ENCODE assay signal across 15 mouse cellular contexts in genomic region chr3:100925176-100925575, GRCm38 (mm10). TPM values are rescaled to one million over a fixed set of nuclear protein-coding genes. Genes with fewer than 3 reads are reported as not detected.
DNase-seq lines count a peak whose midpoint lies in the region; ATAC-seq and TF ChIP-seq lines count a peak whose summit lies in the region.
"Had no signal": no experiment of that assay in that cellular context is flagged by ENCODE, and none has a peak within 500 bp of the region (broad histone marks: within the 10 kb centered on the region; RNA-seq: fewer than 3 reads in every experiment).

No protein-coding gene starts in this region.

- H3K9ac ChIP-seq in embryonic facial prominence, embryonic 14.5 days (ENCODE audit: low read depth, low read length) = no peak overlapping the region
- H3K9ac ChIP-seq in lung, embryonic 14.5 days = no peak overlapping the region

- H3K4me2 ChIP-seq in embryonic facial prominence, embryonic 14.5 days (ENCODE audit: low read depth, low read length) = no peak overlapping the region
- 0 out of 2 replicates have a peak overlapping the region, but pooled peaks have one; percentile 2 for H3K4me2 ChIP-seq in lung, embryonic 14.5 days

- ATAC-seq in embryonic facial prominence, embryonic 14.5 days (ENCODE audit: low read depth) = no peak
- ATAC-seq in lung, embryonic 14.5 days (ENCODE audit: insufficient read depth) = no peak
- ATAC-seq: forebrain, embryonic 14.5 days; hindbrain, postnatal 0 days; midbrain, embryonic 16.5 days; Patski had no signal

- no peak for TF ChIP-seq CTCF in lung, embryonic 14.5 days (IDR thresholded peaks at IDR 0.05; ENCODE audit: low read depth)
- TF ChIP-seq CTCF in lung, adult 2 months (IDR thresholded peaks at IDR 0.05; ENCODE audit: insufficient read depth, low read length) = no peak
- no peak for TF ChIP-seq CTCF in bone marrow, adult 2 months (IDR thresholded peaks at IDR 0.05; ENCODE audit: control insufficient read depth, insufficient read depth, low read length)

- 78% methylated on average over 16 of the region's 16 CpGs for WGBS in embryonic facial prominence, embryonic 14.5 days
- 90% methylated on average over 16 of the region's 16 CpGs for WGBS in embryonic facial prominence, embryonic 10.5 days
- 56% methylated on average over 16 of the region's 16 CpGs for WGBS in lung, embryonic 14.5 days
- WGBS in lung, adult 2 months = 69% methylated on average over 16 of the region's 16 CpGs
- WGBS in bone marrow, adult 2 months = 71% methylated on average over 16 of the region's 16 CpGs
- WGBS in limb, embryonic 10.5 days = 72% methylated on average over 16 of the region's 16 CpGs

- no peaks in the 10 kb centered on the region for H3K9me3 ChIP-seq in embryonic facial prominence, embryonic 14.5 days (ENCODE audit: control insufficient read depth, low read length)
- H3K9me3 ChIP-seq in embryonic facial prominence, embryonic 10.5 days = no peaks in the 10 kb centered on the region
- H3K9me3 ChIP-seq in lung, embryonic 14.5 days (ENCODE audit: low read depth, low read length) = no peaks in the 10 kb centered on the region
- H3K9me3 ChIP-seq in limb, embryonic 10.5 days (replicated peaks) = no peaks in the 10 kb centered on the region

- intact Hi-C loops in left cerebral cortex, postnatal 10 days (cut with DNase I) = no loop called here

- no peak overlapping the region for H3K27ac ChIP-seq in embryonic facial prominence, embryonic 14.5 days (replicated peaks; ENCODE audit: low read depth, low read length)
- no peak overlapping the region for H3K27ac ChIP-seq in embryonic facial prominence, embryonic 10.5 days (replicated peaks)
- no peak overlapping the region for H3K27ac ChIP-seq in lung, embryonic 14.5 days (ENCODE audit: low read depth)
- 0 out of 2 replicates have a peak overlapping the region, but pooled peaks have one; percentile 12 for H3K27ac ChIP-seq in bone marrow, adult 2 months (ENCODE audit: control insufficient read depth, insufficient read depth, low read depth, low read length, poor library complexity)
- 0 out of 2 replicates have a peak overlapping the region, but pooled peaks have one; percentile 5 for H3K27ac ChIP-seq in limb, embryonic 10.5 days
- H3K27ac ChIP-seq: hindbrain, postnatal 0 days; layer of hippocampus, adult 2 months had no signal

- peak; percentile 51 for DNase-seq in embryonic facial prominence, embryonic 14.5 days (ENCODE audit: low spot score)
- DNase-seq in embryonic facial prominence, embryonic 10.5 days (ENCODE audit: low spot score) = no peak
- DNase-seq in lung, embryonic 14.5 days = peak; percentile 70
- DNase-seq in lung, adult 2 months = no peak
- peak; percentile 42 for DNase-seq in limb, embryonic 10.5 days (ENCODE audit: low spot score)
- no peak for DNase-seq in adipocyte (ENCODE audit: low spot score)
- DNase-seq in left cerebral cortex, postnatal 10 days (ENCODE audit: extremely low spot score in 1 of 2, low spot score in 2 of 2) = no peak
- DNase-seq: kidney, adult 9 months; right cerebral cortex, postnatal 25 days had no signal

- TF ChIP-seq POLR2A in lung, adult 2 months (IDR thresholded peaks at IDR 0.05; ENCODE audit: borderline replicate concordance, extremely low read depth, low read depth, low read length) = no peak
- TF ChIP-seq POLR2A in bone marrow, adult 2 months (IDR thresholded peaks at IDR 0.05; ENCODE audit: borderline replicate concordance, control insufficient read depth, low read depth, low read length) = no peak

- peaks cover 21% of the 10 kb centered on the region for H3K36me3 ChIP-seq in embryonic facial prominence, embryonic 14.5 days (ENCODE audit: control insufficient read depth, insufficient read depth, low read length)
- H3K36me3 ChIP-seq in embryonic facial prominence, embryonic 10.5 days (replicated peaks) = peaks cover 40% of the 10 kb centered on the region
- peaks cover 13% of the 10 kb centered on the region for H3K36me3 ChIP-seq in lung, embryonic 14.5 days (ENCODE audit: insufficient read depth)
- peaks cover 44% of the 10 kb centered on the region for H3K36me3 ChIP-seq in limb, embryonic 10.5 days

- peaks cover 28% of the 10 kb centered on the region for H3K4me1 ChIP-seq in embryonic facial prominence, embryonic 14.5 days (ENCODE audit: control insufficient read depth, insufficient read depth, low read length)
- H3K4me1 ChIP-seq in embryonic facial prominence, embryonic 10.5 days = peaks cover 38% of the 10 kb centered on the region
- H3K4me1 ChIP-seq in lung, embryonic 14.5 days (ENCODE audit: insufficient read depth) = peaks cover 17% of the 10 kb centered on the region
- H3K4me1 ChIP-seq in lung, adult 2 months (ENCODE audit: control insufficient read depth, insufficient read depth, low read length) = no peaks in the 10 kb centered on the region
- H3K4me1 ChIP-seq in bone marrow, adult 2 months (ENCODE audit: control insufficient read depth, insufficient read depth, low read length) = peaks cover 2% of the 10 kb centered on the region; the same call in 1 of the 2 replicates
- H3K4me1 ChIP-seq in limb, embryonic 10.5 days = peaks cover 53% of the 10 kb centered on the region

- no peaks in the 10 kb centered on the region for H3K27me3 ChIP-seq in embryonic facial prominence, embryonic 14.5 days (replicated peaks; ENCODE audit: control insufficient read depth, insufficient read depth, low read length)
- H3K27me3 ChIP-seq in embryonic facial prominence, embryonic 10.5 days (replicated peaks; ENCODE audit: low read depth, poor library complexity, severe bottlenecking) = no peaks in the 10 kb centered on the region
- H3K27me3 ChIP-seq in lung, embryonic 14.5 days (ENCODE audit: insufficient read depth, low read length) = no peaks in the 10 kb centered on the region
- H3K27me3 ChIP-seq in limb, embryonic 10.5 days (ENCODE audit: low read depth, poor library complexity, severe bottlenecking) = no peaks in the 10 kb centered on the region
- H3K27me3 ChIP-seq: Patski had no signal

- no peak overlapping the region for H3K4me3 ChIP-seq in embryonic facial prominence, embryonic 14.5 days (ENCODE audit: low read depth, low read length)
- H3K4me3 ChIP-seq in embryonic facial prominence, embryonic 10.5 days = no peak overlapping the region
- H3K4me3 ChIP-seq in lung, embryonic 14.5 days (ENCODE audit: low read depth, low read length) = no peak overlapping the region
- no peak overlapping the region for H3K4me3 ChIP-seq in lung, adult 2 months (replicated peaks; ENCODE audit: extremely low read depth, low read depth, low read length)
- peak overlapping the region; percentile 44 for H3K4me3 ChIP-seq in bone marrow, adult 2 months (replicated peaks; ENCODE audit: control insufficient read depth, low read depth, low read length)
- H3K4me3 ChIP-seq in limb, embryonic 10.5 days = no peak overlapping the region
- H3K4me3 ChIP-seq: layer of hippocampus, adult 2 months had no signal

RNA-seq across cellular contexts. Expression of gene Trim45, which starts 3.2 kb away (rescaled TPM):
- polyA plus RNA-seq in embryonic facial prominence, embryonic 14.5 days (2014; fragmentation: Nextera tagmentation; extraction: Ambion mirVana) = 3.9 and 7.1 TPM in 2 replicates
- polyA plus RNA-seq in embryonic facial prominence, embryonic 10.5 days (2016; fragmentation: Nextera tagmentation; extraction: Ambion mirVana) = 5.7 and 6.3 TPM in 2 replicates
- 2.8 and 4.3 TPM in 2 replicates for polyA plus RNA-seq in lung, embryonic 14.5 days (2014; fragmentation: Nextera tagmentation; extraction: Ambion mirVana)
- 2.2 and 2.7 TPM in 2 replicates for polyA plus RNA-seq in lung, adult 2 months (2012; rRNA removed)
- polyA plus RNA-seq in bone marrow, adult 2 months (2011; ENCODE audit: insufficient read depth, insufficient read length, low replicate concordance, missing spikeins) = 0.45 and 1.9 TPM in 2 replicates
- 5.6 and 6.7 TPM in 2 replicates for polyA plus RNA-seq in limb, embryonic 10.5 days (2016; fragmentation: Nextera tagmentation; extraction: Ambion mirVana)
- 1 to 10 TPM; 7.4 to 8.7 TPM for total RNA-seq in left cerebral cortex, postnatal 10 days (2021)

RNA-seq across cellular contexts. Expression of gene Ttf2, which starts 44.3 kb away (rescaled TPM):
- polyA plus RNA-seq in embryonic facial prominence, embryonic 14.5 days (2014; fragmentation: Nextera tagmentation; extraction: Ambion mirVana) = 12.0 and 14.6 TPM in 2 replicates
- polyA plus RNA-seq in embryonic facial prominence, embryonic 10.5 days (2016; fragmentation: Nextera tagmentation; extraction: Ambion mirVana) = 28.1 and 31.4 TPM in 2 replicates
- 26.4 and 27.7 TPM in 2 replicates for polyA plus RNA-seq in lung, embryonic 14.5 days (2014; fragmentation: Nextera tagmentation; extraction: Ambion mirVana)
- polyA plus RNA-seq in lung, adult 2 months (2012; rRNA removed) = 2.3 and 3.0 TPM in 2 replicates
- 10.1 and 14.0 TPM in 2 replicates for polyA plus RNA-seq in bone marrow, adult 2 months (2011; ENCODE audit: insufficient read depth, insufficient read length, low replicate concordance, missing spikeins)
- 30.1 and 32.7 TPM in 2 replicates for polyA plus RNA-seq in limb, embryonic 10.5 days (2016; fragmentation: Nextera tagmentation; extraction: Ambion mirVana)
- 1 to 10 TPM; 1.6 to 2.3 TPM for total RNA-seq in left cerebral cortex, postnatal 10 days (2021)

Comparison
In these comparisons a context has a peak if more than half of its experiments do, and no peak if none do; other contexts are left out.
1. DNase-seq: peak in embryonic facial prominence, embryonic 14.5 days (single experiment), lung, embryonic 14.5 days (single experiment) and limb, embryonic 10.5 days (single experiment); none in embryonic facial prominence, embryonic 10.5 days (single experiment), lung, adult 2 months (single experiment), adipocyte (single experiment) and left cerebral cortex, postnatal 10 days (0 of 2).
2. H3K27ac ChIP-seq: peak in bone marrow, adult 2 months (single experiment) and limb, embryonic 10.5 days (single experiment); none in embryonic facial prominence, embryonic 14.5 days (single experiment), embryonic facial prominence, embryonic 10.5 days (single experiment) and lung, embryonic 14.5 days (single experiment).